Mouse (Mus musculus) kidney, adult 8-10 months (tissue): ENCODE results near the gene Nsdhl.

Source experiments
- DNase-seq, 2 experiments: peaks; one replicate each; pipeline ENCODE4 v3.0.0; 2022

Nsdhl gene

GRCm38 (mm10) chrX:72917884-72918681 lies at the start of gene Nsdhl, which contains the start of gene Cetn2:
Gene Nsdhl, plus strand, starts transcription at chrX:72918557.
Gene Cetn2, minus strand, starts transcription at chrX:72918411.
- peak; percentile 90 to 91 for DNase-seq

- no peak for DNase-seq
These were observed 22.8 kb upstream of the Nsdhl start for GRCm38 (mm10) chrX:72895388-72896054.

GRCm38 (mm10) chrX:72896055-72896437 lies 22.3 kb upstream of the Nsdhl start:
- DNase-seq: no peak

GRCm38 (mm10) chrX:72902530-72902929 lies 15.8 kb upstream of the Nsdhl start:
- no peak for DNase-seq

GRCm38 (mm10) chrX:72907619-72908403 lies 10.5 kb upstream of the Nsdhl start:
- DNase-seq: no peak

GRCm38 (mm10) chrX:72908404-72908741 lies 10.0 kb upstream of the Nsdhl start:
- peak; percentile 20 to 45 for DNase-seq

GRCm38 (mm10) chrX:72911611-72912010 lies 6.7 kb upstream of the Nsdhl start:
- DNase-seq: no peak

- no peak for DNase-seq
These were observed 314 bp downstream of the Nsdhl start for GRCm38 (mm10) chrX:72918682-72919059.

- DNase-seq: peak in 1 of 2 experiments; percentile 30
These were observed 3.0 kb downstream of the Nsdhl start for GRCm38 (mm10) chrX:72921391-72921790.

GRCm38 (mm10) chrX:72953464-72953863 lies 35.1 kb downstream of the Nsdhl start:
- peak; percentile 57 to 76 for DNase-seq

GRCm38 (mm10) chrX:72956486-72956885 lies 38.1 kb downstream of the Nsdhl start:
- DNase-seq: no peak

GRCm38 (mm10) chrX:72960431-72960830 lies 42.1 kb downstream of the Nsdhl start:
- peak; percentile 31 to 47 for DNase-seq

- peak; percentile 6 to 10 for DNase-seq
These were observed 43.2 kb downstream of the Nsdhl start for GRCm38 (mm10) chrX:72961511-72961910.

GRCm38 (mm10) chrX:72962743-72963142 lies 44.4 kb downstream of the Nsdhl start:
- no peak for DNase-seq

GRCm38 (mm10) chrX:72982831-72983230 lies 64.5 kb downstream of the Nsdhl start:
- no peak for DNase-seq

GRCm38 (mm10) chrX:72985607-72986006 lies 67.2 kb downstream of the Nsdhl start:
- DNase-seq: no peak

GRCm38 (mm10) chrX:72986841-72987519 lies 68.6 kb downstream of the Nsdhl start, which contains the start of gene Zfp185:
Gene Zfp185, plus strand, starts transcription at chrX:72987339.
- peak; percentile 76 to 78 for DNase-seq

- DNase-seq: no peak
These were observed 69.2 kb downstream of the Nsdhl start for GRCm38 (mm10) chrX:72987520-72987905.

GRCm38 (mm10) chrX:72988431-72988830 lies 70.1 kb downstream of the Nsdhl start:
- peak in 1 of 2 experiments; percentile 14 for DNase-seq

- no peak for DNase-seq
These were observed 72.2 kb downstream of the Nsdhl start for GRCm38 (mm10) chrX:72990581-72990980.

- DNase-seq: no peak
These were observed 74.0 kb downstream of the Nsdhl start for GRCm38 (mm10) chrX:72992291-72992919.

- no peak for DNase-seq
These were observed 77.2 kb downstream of the Nsdhl start for GRCm38 (mm10) chrX:72995542-72995941.
